Mouse (Mus musculus) liver, embryonic 13.5 days (tissue): Measurements from ENCODE around the gene Rb1. TPM values are rescaled to one million over a fixed set of nuclear protein-coding genes. Genes with fewer than 3 reads are reported as not detected.

Experiments used
- ATAC-seq: fragments of 200-750 bp; cut with Nextera tagmentation; 2 replicates; pipeline ENCODE4 v1.8.0; 2017; ENCODE audit warnings: low read depth, mild to moderate bottlenecking, moderate number of reproducible peaks, moderate library complexity
- DNase-seq: peaks from one replicate; pipeline ENCODE4 v3.0.0; 2022
- H3K27ac ChIP-seq: fragments of 300-500 bp; sonication (generic); 2 replicates; pipeline ENCODE4 v1.5.1; 2015; ENCODE audit warnings: moderate library complexity, mild to moderate bottlenecking, inconsistent platforms
- H3K27me3 ChIP-seq: fragments of 300-500 bp; sonication (generic); 2 replicates; pipeline ENCODE4 v1.6.1; 2015; ENCODE audit warnings: mild to moderate bottlenecking, inconsistent platforms
- H3K36me3 ChIP-seq: fragments of 300-500 bp; sonication (generic); 2 replicates; pipeline ENCODE4 v1.6.1; 2015; ENCODE audit warnings: mild to moderate bottlenecking, inconsistent platforms
- H3K4me1 ChIP-seq: fragments of 300-500 bp; sonication (generic); replicated peaks from 2 replicates; pipeline ENCODE4 v1.6.1; 2015; ENCODE audit warnings: inconsistent platforms
- H3K4me2 ChIP-seq: fragments of 300-500 bp; sonication (generic); 2 replicates; pipeline ENCODE4 v1.6.1; 2015; ENCODE audit warnings: inconsistent platforms, mild to moderate bottlenecking, moderate library complexity
- H3K4me3 ChIP-seq: fragments of 300-500 bp; sonication (generic); replicated peaks from 2 replicates; pipeline ENCODE4 v1.5.1; 2015; ENCODE audit warnings: mild to moderate bottlenecking, inconsistent platforms
- H3K9ac ChIP-seq: fragments of 300-500 bp; sonication (generic); 2 replicates; pipeline ENCODE4 v1.6.1; 2015; ENCODE audit warnings: mild to moderate bottlenecking, inconsistent platforms
- H3K9me3 ChIP-seq: fragments of 300-500 bp; sonication (generic); replicated peaks from 2 replicates; pipeline ENCODE4 v1.6.1; 2016; ENCODE audit warnings: inconsistent platforms
- WGBS: fragments of 180-500 bp; shearing (Covaris S2); methylation state at CpG from one replicate; pipeline ENCODE4 v1.1.7; 2015; ENCODE audit not compliant: insufficient replicate concordance; 5-methylcytosine and 5-hydroxymethylcytosine counted together
- polyA plus RNA-seq: library from polyadenylated mRNA; unstranded; fragments of >200 nt; fragmentation: Nextera tagmentation; extraction: Ambion mirVana; gene quantifications from 2 replicates; pipeline ENCODE4 v1.2.1, GENCODE M21; 2015

Rb1 gene
- polyA plus RNA-seq, 1 experiment from 2014 or later, result 16.6 TPM

GRCm38 (mm10) chr14:73146721-73147120, 178.9 kb downstream of the Rb1 start:
- Histone ChIP-seq H3K9me3 (no peaks in the 10 kb centered on the region), H3K27ac (no peak overlapping the region), H3K4me1 (peaks cover 21% of the 10 kb centered on the region), H3K4me3 (no peak overlapping the region), H3K27me3 (no peaks in the 10 kb centered on the region), H3K36me3 (no peaks in the 10 kb centered on the region), H3K9ac (no peak overlapping the region), H3K4me2 (no peak overlapping the region)
- ATAC-seq (no peak), DNase-seq (no peak)
- 29% methylated on average over 3 of the region's 3 CpGs for WGBS

DNA sequence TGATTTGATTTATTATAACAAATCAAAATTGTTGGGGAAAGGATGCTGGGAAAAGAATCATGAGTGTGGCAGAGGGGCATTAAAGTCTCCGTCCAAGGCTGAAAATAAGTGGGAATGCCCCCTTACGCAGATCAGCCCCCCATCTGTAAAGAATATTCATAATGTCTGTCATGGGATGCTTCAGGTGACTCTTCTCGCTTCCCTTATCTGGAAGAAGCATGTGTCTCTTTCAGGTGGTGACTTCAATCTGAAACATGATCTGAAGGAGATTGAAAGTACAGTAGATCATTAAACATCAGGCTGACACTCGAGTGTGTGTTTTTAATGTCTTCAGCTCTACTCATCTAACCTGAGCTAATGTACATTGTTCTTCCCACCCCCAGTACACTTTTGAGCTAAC, 180.1 kb downstream of the Rb1 start:
- no peak for ATAC-seq
- Histone ChIP-seq H3K27ac (no peak overlapping the region), H3K9me3 (no peaks in the 10 kb centered on the region), H3K36me3 (no peaks in the 10 kb centered on the region), H3K27me3 (no peaks in the 10 kb centered on the region), H3K4me1 (peaks cover 21% of the 10 kb centered on the region), H3K4me3 (no peak overlapping the region), H3K9ac (no peak overlapping the region), H3K4me2 (no peak overlapping the region)
- no peak for DNase-seq
- 75% methylated on average over 4 of the region's 4 CpGs for WGBS

DNA sequence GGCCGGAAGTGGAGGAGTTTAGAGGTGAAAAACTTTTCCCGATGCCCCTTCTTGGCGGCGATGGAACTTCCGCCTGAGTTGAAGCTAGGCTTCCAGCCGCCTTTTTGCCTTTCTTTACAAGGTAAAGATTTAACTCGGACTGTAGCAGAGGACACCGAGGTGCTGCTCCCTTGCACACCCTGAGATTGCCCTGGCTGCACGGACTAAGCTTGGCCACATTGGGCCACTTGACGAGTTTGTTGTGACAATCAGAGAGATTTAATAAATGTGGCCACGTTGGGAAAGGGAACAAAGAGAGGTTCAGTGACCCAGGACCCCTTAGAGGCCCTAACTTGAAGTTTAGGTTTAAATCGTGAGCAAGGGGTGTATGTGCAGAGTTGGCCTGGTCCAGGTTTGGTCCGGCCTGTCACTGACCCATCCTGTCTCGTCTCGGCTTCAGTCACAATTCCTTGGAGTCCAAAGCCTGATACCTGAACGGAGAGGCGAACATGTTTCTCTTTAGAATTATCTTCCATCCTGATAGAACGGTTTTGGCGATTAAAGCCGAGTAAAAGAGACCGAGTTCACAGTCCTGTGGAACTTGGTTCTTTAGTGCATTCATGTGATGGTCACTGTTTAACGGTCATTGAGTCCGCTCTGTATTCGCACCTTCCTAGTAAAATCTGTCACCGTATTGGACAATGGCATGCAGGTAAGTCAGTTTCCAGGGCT, 181.8 kb downstream of the Rb1 start:
- Histone ChIP-seq H3K36me3 (no peaks in the 10 kb centered on the region), H3K4me2 (peak overlapping the region; percentile 89), H3K27ac (peak overlapping the region; percentile 84), H3K4me3 (peak overlapping the region; percentile 75), H3K4me1 (peaks cover 20% of the 10 kb centered on the region), H3K9me3 (no peaks in the 10 kb centered on the region), H3K9ac (peak overlapping the region; percentile 86), H3K27me3 (no peaks in the 10 kb centered on the region)
- no peak for ATAC-seq
- 37% methylated on average over 25 of the region's 25 CpGs for WGBS
- DNase-seq, result no peak

- peak overlapping the region; percentile 84 for H3K27ac ChIP-seq
- H3K36me3 ChIP-seq, result no peaks in the 10 kb centered on the region
- H3K4me2 ChIP-seq, result peak overlapping the region; percentile 89
- H3K9ac ChIP-seq, result peak overlapping the region; percentile 86
- H3K9me3 ChIP-seq, result no peaks in the 10 kb centered on the region
- DNase-seq, result peak; percentile 53
- WGBS, result under 1% methylated on average over 86 of the region's 88 CpGs
- peaks cover 19% of the 10 kb centered on the region for H3K4me1 ChIP-seq
- H3K4me3 ChIP-seq, result peak overlapping the region; percentile 75
- ATAC-seq, result peak; percentile 88
- H3K27me3 ChIP-seq, result no peaks in the 10 kb centered on the region
Measured at GRCm38 (mm10) chr14:73142896-73143709, 182.5 kb downstream of the Rb1 start.

DNA sequence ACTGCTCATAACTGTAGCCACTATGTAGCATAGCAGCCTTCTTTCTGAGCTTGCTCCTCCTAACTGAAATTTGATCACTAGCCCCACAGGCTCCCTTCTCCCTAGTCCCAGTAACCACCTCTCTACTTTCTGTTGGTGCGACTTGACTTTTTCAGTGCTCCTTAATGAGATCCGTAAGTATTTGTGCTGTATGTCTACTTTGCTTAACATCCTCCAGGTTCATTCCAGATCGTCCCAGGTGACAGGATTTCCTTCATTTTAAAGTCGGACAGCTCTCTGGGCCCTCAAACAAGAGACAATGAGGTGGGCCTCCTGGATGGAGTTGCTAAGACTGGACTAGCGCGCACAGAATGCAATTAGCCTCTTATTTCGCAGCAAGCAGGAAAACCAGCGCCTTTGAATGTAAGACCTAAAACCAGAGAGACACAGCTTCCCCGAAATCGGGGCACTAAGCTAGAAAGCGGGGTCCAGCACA, 183.2 kb downstream of the Rb1 start:
- H3K9ac ChIP-seq, result peak overlapping the region; percentile 86
- H3K27me3 ChIP-seq, result no peaks in the 10 kb centered on the region
- peaks cover 19% of the 10 kb centered on the region for H3K4me1 ChIP-seq
- peak overlapping the region; percentile 89 for H3K4me2 ChIP-seq
- no peaks in the 10 kb centered on the region for H3K36me3 ChIP-seq
- H3K9me3 ChIP-seq, result no peaks in the 10 kb centered on the region
- WGBS, result 6% methylated on average over 11 of the region's 11 CpGs
- peak overlapping the region; percentile 75 for H3K4me3 ChIP-seq
- peak overlapping the region; percentile 84 for H3K27ac ChIP-seq
- DNase-seq (no peak), ATAC-seq (no peak)

GRCm38 (mm10) chr14:73141800-73142199, 183.8 kb downstream of the Rb1 start:
- no peak overlapping the region for H3K4me3 ChIP-seq
- no peak for DNase-seq
- 76% methylated on average over 3 of the region's 3 CpGs for WGBS

GRCm38 (mm10) chr14:73139866-73140265, 185.8 kb downstream of the Rb1 start:
- no peak overlapping the region for H3K4me2 ChIP-seq
- H3K36me3 ChIP-seq, result no peaks in the 10 kb centered on the region
- no peak overlapping the region for H3K4me3 ChIP-seq
- H3K27ac ChIP-seq, result no peak overlapping the region
- no peaks in the 10 kb centered on the region for H3K9me3 ChIP-seq
- no peak for ATAC-seq
- no peak for DNase-seq
- H3K9ac ChIP-seq, result no peak overlapping the region
- WGBS, result 60% methylated on average over 5 of the region's 5 CpGs
- peaks cover 19% of the 10 kb centered on the region for H3K4me1 ChIP-seq
- no peaks in the 10 kb centered on the region for H3K27me3 ChIP-seq

More at GRCm38 (mm10) chr14:73141800-73142199, 183.8 kb downstream of the Rb1 start:
- Histone ChIP-seq H3K9ac (no peak overlapping the region), H3K9me3 (no peaks in the 10 kb centered on the region), H3K36me3 (no peaks in the 10 kb centered on the region), H3K4me1 (peaks cover 19% of the 10 kb centered on the region), H3K27ac (no peak overlapping the region), H3K27me3 (no peaks in the 10 kb centered on the region), H3K4me2 (no peak overlapping the region)
- ATAC-seq, result no peak

- H3K27me3 ChIP-seq, result no peaks in the 10 kb centered on the region
- no peak overlapping the region for H3K27ac ChIP-seq
- no peaks in the 10 kb centered on the region for H3K9me3 ChIP-seq
- WGBS, result 66% methylated on average over 7 of the region's 7 CpGs
- no peaks in the 10 kb centered on the region for H3K36me3 ChIP-seq
- no peak for DNase-seq
- H3K4me1 ChIP-seq, result peaks cover 10% of the 10 kb centered on the region
- H3K9ac ChIP-seq, result no peak overlapping the region
- H3K4me2 ChIP-seq, result no peak overlapping the region
- H3K4me3 ChIP-seq, result no peak overlapping the region
- no peak for ATAC-seq
Measured at GRCm38 (mm10) chr14:73138483-73138882, 187.1 kb downstream of the Rb1 start.

- H3K36me3 ChIP-seq, result no peaks in the 10 kb centered on the region
- H3K27ac ChIP-seq, result no peak overlapping the region
- H3K27me3 ChIP-seq, result no peaks in the 10 kb centered on the region
- ATAC-seq, result no peak
- 42% methylated on average over 5 of the region's 5 CpGs for WGBS
- no peaks in the 10 kb centered on the region for H3K9me3 ChIP-seq
- H3K9ac ChIP-seq, result no peak overlapping the region
- no peaks in the 10 kb centered on the region; the same call in 1 of the 2 replicates for H3K4me1 ChIP-seq
- DNase-seq, result no peak
- no peak overlapping the region for H3K4me2 ChIP-seq
- no peak overlapping the region for H3K4me3 ChIP-seq
Measured at GRCm38 (mm10) chr14:73137234-73137633, 188.4 kb downstream of the Rb1 start.
